Mouse (Mus musculus): ENCODE measurements around the gene Pitpnm3.

The Pitpnm3 gene

GRCm38 (mm10) chr11:72049171-72049759 is 86.3 kb downstream of the Pitpnm3 start:
- peak; percentile 48 to 51 for DNase-seq

DNA sequence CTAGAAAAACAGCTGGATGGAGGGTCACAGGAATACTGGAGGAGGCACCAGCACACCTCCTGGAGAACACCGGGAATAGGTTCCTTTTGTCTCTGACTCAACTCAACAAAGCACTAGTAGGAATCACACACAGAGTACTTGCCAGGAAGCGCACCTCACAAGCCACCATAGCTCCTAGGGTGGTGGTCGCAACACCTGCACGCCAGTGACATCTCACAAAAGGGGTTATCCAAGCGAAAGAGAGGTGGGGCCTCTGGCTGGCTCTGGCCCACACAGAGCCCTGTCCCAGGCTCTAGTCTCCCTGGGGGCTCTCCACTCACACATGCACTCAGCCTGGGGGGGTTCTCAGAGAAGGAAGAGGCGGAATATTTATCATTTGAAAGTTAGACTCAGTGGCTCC is 86.8 kb downstream of the Pitpnm3 start:
- DNase-seq = peak in 1 of 2 experiments; percentile 16

DNA sequence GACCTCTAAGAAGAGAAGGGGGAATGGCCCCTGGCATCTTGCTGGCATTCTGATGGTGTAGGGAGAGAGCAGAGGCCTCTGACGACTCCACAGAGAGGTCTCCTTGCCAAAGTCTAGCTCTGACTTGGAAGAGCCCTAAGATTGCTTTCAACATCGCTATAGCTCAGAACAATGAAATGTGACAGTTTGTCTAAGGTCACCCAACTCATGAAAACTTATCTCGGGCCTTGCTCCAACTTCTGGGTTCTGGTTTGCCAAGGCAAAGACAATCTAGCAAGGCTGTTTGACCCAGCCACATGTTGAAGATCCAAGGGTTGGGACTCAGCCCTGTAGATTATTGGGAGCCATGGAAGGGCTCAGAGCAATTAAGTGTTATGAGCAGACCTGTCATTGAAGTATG is 91.3 kb downstream of the Pitpnm3 start:
- DNase-seq = no peak

- DNase-seq = no peak
Observed at GRCm38 (mm10) chr11:72042631-72043030, 92.9 kb downstream of the Pitpnm3 start.

GRCm38 (mm10) chr11:72041768-72042607 is 93.6 kb downstream of the Pitpnm3 start, which contains the start of gene Pimreg:
Gene Pimreg, plus strand, starts transcription at chr11:72042032.
- DNase-seq = peak; percentile 95 to 96

GRCm38 (mm10) chr11:72041290-72041767 is 94.2 kb downstream of the Pitpnm3 start:
- DNase-seq = no peak

- no peak for DNase-seq
Observed at GRCm38 (mm10) chr11:72039599-72040386, 95.8 kb downstream of the Pitpnm3 start.

DNA sequence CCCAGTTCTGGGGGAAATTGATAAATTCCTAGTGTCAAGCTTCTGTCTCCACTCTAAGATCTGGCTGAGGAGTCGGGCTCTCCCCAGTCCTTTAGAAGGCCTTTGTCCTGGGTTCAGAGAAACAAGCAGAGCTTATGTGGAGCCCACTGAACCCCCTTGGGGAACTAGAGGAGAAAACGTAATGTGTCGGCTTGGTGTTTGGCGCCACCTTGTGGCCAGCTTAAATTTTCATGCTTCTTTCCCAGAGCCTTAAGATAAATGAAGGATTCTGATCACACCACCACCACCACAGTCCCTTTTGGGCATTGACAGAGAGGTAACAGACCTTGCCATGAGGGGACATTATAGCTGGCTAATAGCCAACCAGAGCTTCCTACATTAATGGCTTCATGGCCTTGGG is 97.6 kb downstream of the Pitpnm3 start:
- DNase-seq = peak; percentile 89 to 92

GRCm38 (mm10) chr11:72037409-72037808 is 98.2 kb downstream of the Pitpnm3 start, which contains the start of gene Aipl1:
Gene Aipl1, minus strand, starts transcription at chr11:72037509.
- no peak for DNase-seq

- DNase-seq = no peak
Observed at GRCm38 (mm10) chr11:72032589-72032988, 103.0 kb downstream of the Pitpnm3 start.

GRCm38 (mm10) chr11:72032091-72032490 is 103.5 kb downstream of the Pitpnm3 start:
- no peak for DNase-seq

DNA sequence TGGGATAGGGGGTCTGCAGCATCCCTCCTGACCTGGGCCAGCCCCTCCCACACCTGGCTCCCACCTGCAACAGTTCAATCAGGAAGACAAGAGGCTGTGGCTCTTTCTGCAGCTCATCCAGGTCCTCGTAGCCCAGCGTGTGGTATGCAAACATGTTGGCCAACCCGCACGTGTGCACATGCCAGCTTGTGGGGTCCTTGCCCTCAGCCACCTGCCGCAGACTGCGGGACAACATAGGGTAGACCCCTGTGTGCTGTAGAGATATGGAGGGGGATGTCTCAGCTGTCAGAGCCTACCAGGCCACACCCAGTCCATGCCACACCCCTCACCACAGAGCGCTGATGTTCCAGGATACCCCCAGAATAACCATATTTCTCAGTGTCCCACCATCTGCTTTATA is 104.2 kb downstream of the Pitpnm3 start:
- DNase-seq = no peak

DNA sequence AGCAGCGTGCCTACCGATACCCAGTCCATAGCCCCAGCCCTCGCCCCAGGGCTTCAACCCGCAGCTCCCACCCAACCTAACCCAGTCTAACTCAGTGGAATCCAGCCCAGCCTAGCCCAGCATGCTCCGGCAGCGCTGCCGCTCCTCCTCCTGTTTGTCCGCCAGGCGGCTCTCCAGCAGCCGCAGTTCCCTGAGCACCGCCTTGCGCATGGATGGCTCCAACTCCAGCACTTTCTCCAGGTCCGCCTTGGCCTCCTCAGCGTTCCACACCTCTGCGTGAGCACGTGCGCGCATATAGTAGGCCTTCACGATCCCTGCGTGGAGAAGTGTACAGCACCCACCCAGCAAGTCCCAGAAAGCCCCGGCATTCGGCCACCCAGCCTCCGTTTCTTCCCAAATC is 106.4 kb downstream of the Pitpnm3 start:
- peak; percentile 74 to 79 for DNase-seq

- DNase-seq = no peak
Observed at GRCm38 (mm10) chr11:72027836-72028235, 107.7 kb downstream of the Pitpnm3 start.

GRCm38 (mm10) chr11:72026516-72026915 is 109.1 kb downstream of the Pitpnm3 start:
- DNase-seq = no peak

- DNase-seq = peak; percentile 64 to 76
Observed at GRCm38 (mm10) chr11:72025843-72026242, 109.7 kb downstream of the Pitpnm3 start.

DNA sequence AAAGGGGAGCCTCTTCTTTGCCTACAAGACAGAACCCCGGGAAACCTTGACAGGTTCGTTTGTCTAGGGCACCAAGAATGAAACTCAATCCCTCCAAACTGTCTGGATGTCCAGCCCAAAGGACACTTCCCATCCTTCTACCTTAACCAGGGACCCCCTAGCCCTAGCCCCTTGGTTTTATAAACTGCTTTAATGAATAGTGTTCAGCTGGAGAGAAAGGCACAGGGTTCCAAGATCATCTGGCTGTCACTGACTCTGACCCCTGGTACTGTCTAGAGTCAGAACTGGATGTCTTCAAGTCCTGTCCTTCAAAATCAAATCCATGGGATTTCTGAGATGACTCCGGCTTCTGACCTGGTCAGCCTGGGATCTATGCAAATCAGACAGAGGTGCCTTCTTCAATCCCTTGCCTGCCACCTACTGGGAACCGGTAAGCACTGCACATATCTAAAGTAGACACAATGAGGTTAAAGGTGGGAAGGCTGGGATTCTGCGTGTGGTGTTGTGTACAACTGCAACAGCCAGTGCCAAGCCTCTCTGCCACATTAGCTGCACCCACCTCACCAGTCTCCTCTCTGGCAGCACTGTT is 111.3 kb downstream of the Pitpnm3 start:
- DNase-seq = peak; percentile 91

- DNase-seq = peak; percentile 56 to 74
Observed at GRCm38 (mm10) chr11:72023581-72023980, 112.0 kb downstream of the Pitpnm3 start.

DNA sequence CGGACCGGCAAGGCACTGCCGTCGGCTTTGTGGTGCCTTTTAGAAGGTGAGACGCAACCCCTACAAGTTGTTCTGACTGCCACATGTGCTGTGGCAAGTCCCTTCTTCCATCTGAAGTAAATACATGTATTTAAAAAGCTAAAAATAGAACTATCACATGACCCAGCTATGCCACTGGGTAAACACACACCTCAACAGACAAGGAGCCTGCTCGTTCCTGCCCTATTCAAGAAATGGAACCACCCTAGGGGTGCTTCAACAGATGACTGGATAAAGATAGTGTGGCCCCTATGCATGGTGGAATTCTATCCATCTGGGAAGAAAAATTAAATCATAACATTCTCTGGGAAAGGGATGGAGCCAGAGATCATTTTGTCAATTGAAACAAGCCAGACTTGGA is 112.8 kb downstream of the Pitpnm3 start:
- DNase-seq = no peak

DNA sequence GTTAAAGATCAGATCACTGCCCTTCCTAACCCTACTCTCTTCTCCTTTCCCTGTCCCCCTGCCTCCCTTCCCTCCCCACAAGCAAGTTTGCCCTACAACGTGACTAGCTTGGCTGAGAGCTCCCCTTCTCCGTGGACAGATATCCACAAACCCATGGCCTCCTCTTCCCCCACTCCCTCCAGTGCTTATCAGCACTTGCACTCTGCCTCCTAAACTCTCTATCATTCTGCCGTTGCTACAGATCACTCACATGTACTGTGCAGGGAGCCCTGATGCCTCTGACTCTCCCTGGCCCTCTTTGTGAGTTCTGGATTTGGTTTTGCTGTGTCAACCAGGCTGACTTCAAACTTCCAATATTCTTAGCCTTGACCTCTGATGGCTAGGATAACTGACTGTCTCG is 114.6 kb downstream of the Pitpnm3 start:
- DNase-seq = no peak

DNA sequence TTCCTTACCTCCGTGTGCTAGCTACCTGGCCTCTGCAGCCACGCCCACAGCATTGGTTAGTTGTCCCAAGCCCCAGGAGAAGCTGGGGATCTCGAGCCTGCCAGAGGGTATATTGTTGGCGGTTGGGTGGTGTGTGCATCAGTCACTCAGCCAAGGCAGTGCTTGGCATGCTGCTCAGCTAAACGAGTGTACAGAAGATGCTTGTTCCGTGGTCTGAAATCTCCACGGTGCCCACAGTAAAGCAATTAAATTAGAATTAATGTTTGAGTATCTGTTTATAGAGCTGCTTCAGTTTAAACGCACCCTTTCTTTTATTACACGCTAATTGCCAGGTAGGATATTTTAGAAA is 118.4 kb downstream of the Pitpnm3 start:
- peak in 1 of 2 experiments; percentile 45 for DNase-seq

GRCm38 (mm10) chr11:72016518-72017252 is 118.9 kb downstream of the Pitpnm3 start:
- no peak for DNase-seq

All from cerebellum, postnatal 10 days (tissue).